Mouse (Mus musculus) left cerebral cortex, postnatal 14 days (tissue): ENCODE measurements around the gene Gm28635. TPM values are rescaled to one million over a fixed set of nuclear protein-coding genes. Genes with fewer than 3 reads are reported as not detected.

Experiments used
- DNase-seq, 2 experiments: peaks; one replicate each; pipeline ENCODE4 v3.0.0; 2021 to 2022; ENCODE audit warnings: low spot score in 2 of 2, mixed read lengths in 1 of 2
- intact Hi-C: fragments of 180-260 bp; cut with DNase I; formaldehyde crosslinking; loops from one replicate; pipeline ENCODE4 v1.15.1; 2025
- total RNA-seq, 2 experiments: library from RNA; stranded (reverse); gene quantifications; 2 replicates each; pipeline ENCODE4 v1.2.3; 2021

The Gm28635 gene
- total RNA-seq, 2 experiments from 2014 or later = 1.8 to 3.5 TPM

- DNase-seq = peak; percentile 54 to 70
- intact Hi-C loops = loop anchor here (5.0 kb wide), 1 partner anchor 44 kb away; no protein-coding TSS in a partner anchor
Measured at GRCm38 (mm10) chr2:84617637-84618515, 60.0 kb downstream of the Gm28635 start.

GRCm38 (mm10) chr2:84612764-84613163 is 65.1 kb downstream of the Gm28635 start:
- no peak for DNase-seq
- intact Hi-C loops = no loop called here

GRCm38 (mm10) chr2:84607842-84608241 is 70.0 kb downstream of the Gm28635 start:
- intact Hi-C loops = no loop called here
- no peak for DNase-seq

- intact Hi-C loops = no loop called here
Measured at GRCm38 (mm10) chr2:84600977-84601376, 76.9 kb downstream of the Gm28635 start.

GRCm38 (mm10) chr2:84599270-84599888 is 78.5 kb downstream of the Gm28635 start:
- intact Hi-C loops = no loop called here

More at GRCm38 (mm10) chr2:84600977-84601376, 76.9 kb downstream of the Gm28635 start:
- no peak for DNase-seq

GRCm38 (mm10) chr2:84597123-84597522 is 80.7 kb downstream of the Gm28635 start:
- intact Hi-C loops = no loop called here
- no peak for DNase-seq

More at GRCm38 (mm10) chr2:84599270-84599888, 78.5 kb downstream of the Gm28635 start:
- no peak for DNase-seq

GRCm38 (mm10) chr2:84592801-84593200 is 85.0 kb downstream of the Gm28635 start:
- intact Hi-C loops = no loop called here
- DNase-seq = no peak

- intact Hi-C loops = no loop called here
- DNase-seq = no peak
Measured at GRCm38 (mm10) chr2:84585700-84586099, 92.1 kb downstream of the Gm28635 start.

- intact Hi-C loops = no loop called here
- DNase-seq = no peak
Measured at GRCm38 (mm10) chr2:84582286-84582685, 95.6 kb downstream of the Gm28635 start.

- intact Hi-C loops = no loop called here
- DNase-seq = no peak
Measured at GRCm38 (mm10) chr2:84581208-84581607, 96.6 kb downstream of the Gm28635 start.

- DNase-seq = no peak
- intact Hi-C loops = no loop called here
Measured at GRCm38 (mm10) chr2:84579311-84579710, 98.5 kb downstream of the Gm28635 start.

- peak; percentile 45 to 61 for DNase-seq
- intact Hi-C loops = no loop called here
Measured at GRCm38 (mm10) chr2:84574130-84574529, 103.7 kb downstream of the Gm28635 start.

- intact Hi-C loops = loop anchor here (5.0 kb wide), 1 partner anchor 90 kb away; no protein-coding TSS in a partner anchor
- peak; percentile 60 to 84 for DNase-seq
Measured at GRCm38 (mm10) chr2:84556888-84557514, 120.8 kb downstream of the Gm28635 start.

Other genes with a start within 250 kb of the Gm28635 start
- gene Tfpi, start 201.3 kb downstream of the Gm28635 start, total RNA-seq = 1 to 10 TPM; 6.5 to 7.2 TPM
- 10 to 100 TPM; 65.6 to 76.0 TPM for gene Ctnnd1, start 27.3 kb downstream of the Gm28635 start, total RNA-seq
- gene Btbd18, start 19.0 kb downstream of the Gm28635 start, total RNA-seq = not detected
- gene Selenoh, start 7.3 kb downstream of the Gm28635 start, total RNA-seq = 10 to 100 TPM; 47.2 to 54.1 TPM
- gene Med19, start 361 bp upstream of the Gm28635 start, total RNA-seq = 10 to 100 TPM; 30.3 to 32.3 TPM
- 100 to 1,000 TPM; 209 to 211 TPM for gene Tmx2, start 1.1 kb upstream of the Gm28635 start, total RNA-seq
- gene Zdhhc5, start 37.1 kb upstream of the Gm28635 start, total RNA-seq = 10 to 100 TPM; 41.6 to 42.9 TPM
- 1 to 10 TPM; 7.5 to 8.3 TPM for gene Clp1, start 49.3 kb upstream of the Gm28635 start, total RNA-seq
- gene Ypel4, start 56.0 kb upstream of the Gm28635 start, total RNA-seq = 10 to 100 TPM; 40.1 to 41.0 TPM
- gene Gm19426, start 65.6 kb upstream of the Gm28635 start, total RNA-seq = 1 to 10 TPM; 1.6 to 2.0 TPM
- gene Serping1, start 97.4 kb upstream of the Gm28635 start, total RNA-seq = 1 to 10 TPM; 5.9 to 6.8 TPM
- gene Ube2l6, start 120.8 kb upstream of the Gm28635 start, total RNA-seq = 1 to 10 TPM; 5.1 to 6.0 TPM
- not detected for gene Smtnl1, start 144.6 kb upstream of the Gm28635 start, total RNA-seq
- 10 to 100 TPM; 59.7 to 63.5 TPM for gene Timm10, start 149.0 kb upstream of the Gm28635 start, total RNA-seq
- gene Slc43a1, start 160.8 kb upstream of the Gm28635 start, total RNA-seq = under 1 TPM; 0.15 to 0.24 TPM
- gene Rtn4rl2, start 208.7 kb upstream of the Gm28635 start, total RNA-seq = 10 to 100 TPM; 92.2 to 95.0 TPM